Mouse (Mus musculus) lung, postnatal 36 days (tissue): ENCODE results near the gene Gm20388.
"Not testable (repeated sequence)": the region's sequence is repeated elsewhere in the genome, so short reads cannot be mapped to it uniquely, and the experiment has no call there.

Source experiments
- DNase-seq: peaks from one replicate; pipeline ENCODE4 v3.0.0; 2022; ENCODE audit warnings: mixed read lengths

Gene Gm20388

GRCm38 (mm10) chr8:120351332-120352071 is 440.9 kb downstream of the Gm20388 start:
- no peak for DNase-seq

- DNase-seq: no peak
Measured at GRCm38 (mm10) chr8:120352096-120352495, 441.5 kb downstream of the Gm20388 start.

- no peak for DNase-seq
Measured at GRCm38 (mm10) chr8:120356067-120356466, 445.4 kb downstream of the Gm20388 start.

GRCm38 (mm10) chr8:120357504-120357903 is 446.9 kb downstream of the Gm20388 start:
- DNase-seq: no peak

GRCm38 (mm10) chr8:120361301-120361700 is 450.7 kb downstream of the Gm20388 start:
- DNase-seq: peak; percentile 67

GRCm38 (mm10) chr8:120363552-120364071 is 453.0 kb downstream of the Gm20388 start:
- peak; percentile 91 for DNase-seq

GRCm38 (mm10) chr8:120364093-120364725 is 453.6 kb downstream of the Gm20388 start:
- peak; percentile 74 for DNase-seq

GRCm38 (mm10) chr8:120366840-120367239 is 456.2 kb downstream of the Gm20388 start:
- peak; percentile 67 for DNase-seq

- DNase-seq: not testable (repeated sequence)
Measured at GRCm38 (mm10) chr8:120368191-120368590, 457.6 kb downstream of the Gm20388 start.

- peak; percentile 97 for DNase-seq
Measured at GRCm38 (mm10) chr8:120368814-120369649, 458.4 kb downstream of the Gm20388 start.

- peak; percentile 89 for DNase-seq
Measured at GRCm38 (mm10) chr8:120369956-120370355, 459.3 kb downstream of the Gm20388 start.

- no peak for DNase-seq
Measured at GRCm38 (mm10) chr8:120370461-120370860, 459.8 kb downstream of the Gm20388 start.

- DNase-seq: no peak
Measured at GRCm38 (mm10) chr8:120371146-120371545, 460.5 kb downstream of the Gm20388 start.

GRCm38 (mm10) chr8:120371725-120372457 is 461.2 kb downstream of the Gm20388 start:
- DNase-seq: no peak

GRCm38 (mm10) chr8:120372684-120373083 is 462.0 kb downstream of the Gm20388 start:
- DNase-seq: no peak

- no peak for DNase-seq
Measured at GRCm38 (mm10) chr8:120373621-120374020, 463.0 kb downstream of the Gm20388 start.

GRCm38 (mm10) chr8:120374070-120374469 is 463.4 kb downstream of the Gm20388 start:
- no peak for DNase-seq

GRCm38 (mm10) chr8:120374514-120374913 is 463.9 kb downstream of the Gm20388 start:
- DNase-seq: no peak

GRCm38 (mm10) chr8:120375170-120375569 is 464.5 kb downstream of the Gm20388 start:
- DNase-seq: peak; percentile 78

GRCm38 (mm10) chr8:120376215-120376614 is 465.6 kb downstream of the Gm20388 start:
- no peak for DNase-seq

GRCm38 (mm10) chr8:120376847-120377802 is 466.5 kb downstream of the Gm20388 start:
- peak; percentile 66 for DNase-seq
